Mouse (Mus musculus) G1E (cell line): ENCODE measurements around the gene Ankrd34c.

Source experiments
- CTCF ChIP-seq: IDR thresholded peaks from 2 replicates; pipeline ENCODE4 v1.5.1; 2012; ENCODE audit warnings: low read depth, low read length, inconsistent platforms, mixed read lengths
- GATA1 ChIP-seq: IDR thresholded peaks from 2 replicates; pipeline ENCODE4 v1.6.1; 2012; ENCODE audit warnings: borderline replicate concordance, low read length, inconsistent platforms, mixed read lengths
- GATA2 ChIP-seq: IDR thresholded peaks from 2 replicates; pipeline ENCODE4 v1.6.1; 2012; ENCODE audit warnings: low read depth, low read length, inconsistent platforms, borderline replicate concordance
- POLR2AphosphoS5 ChIP-seq: IDR thresholded peaks from 2 replicates; pipeline ENCODE4 v1.6.1; 2012; ENCODE audit warnings: low read depth, low read length, inconsistent platforms; ENCODE audit not compliant: insufficient replicate concordance
- TAL1 ChIP-seq: conservative IDR thresholded peaks from 2 replicates; pipeline ENCODE4 v1.6.1; 2012; ENCODE audit warnings: low read depth, low read length, inconsistent platforms, mixed read lengths

GRCm38 (mm10) chr9:89771153-89771552 lies 32.9 kb upstream of the Ankrd34c start:
- TF ChIP-seq CTCF (no peak), GATA1 (no peak), POLR2AphosphoS5 (no peak), TAL1 (no peak), GATA2 (no peak)
